Mouse (Mus musculus): ENCODE measurements around the gene Spdya. TPM values are rescaled to one million over a fixed set of nuclear protein-coding genes. Genes with fewer than 3 reads are reported as not detected.

Gene Spdya
- under 1 TPM; 0.02 to 0.81 TPM for polyA plus RNA-seq (2012; fragmentation: generic; extraction: Trizol)

DNA sequence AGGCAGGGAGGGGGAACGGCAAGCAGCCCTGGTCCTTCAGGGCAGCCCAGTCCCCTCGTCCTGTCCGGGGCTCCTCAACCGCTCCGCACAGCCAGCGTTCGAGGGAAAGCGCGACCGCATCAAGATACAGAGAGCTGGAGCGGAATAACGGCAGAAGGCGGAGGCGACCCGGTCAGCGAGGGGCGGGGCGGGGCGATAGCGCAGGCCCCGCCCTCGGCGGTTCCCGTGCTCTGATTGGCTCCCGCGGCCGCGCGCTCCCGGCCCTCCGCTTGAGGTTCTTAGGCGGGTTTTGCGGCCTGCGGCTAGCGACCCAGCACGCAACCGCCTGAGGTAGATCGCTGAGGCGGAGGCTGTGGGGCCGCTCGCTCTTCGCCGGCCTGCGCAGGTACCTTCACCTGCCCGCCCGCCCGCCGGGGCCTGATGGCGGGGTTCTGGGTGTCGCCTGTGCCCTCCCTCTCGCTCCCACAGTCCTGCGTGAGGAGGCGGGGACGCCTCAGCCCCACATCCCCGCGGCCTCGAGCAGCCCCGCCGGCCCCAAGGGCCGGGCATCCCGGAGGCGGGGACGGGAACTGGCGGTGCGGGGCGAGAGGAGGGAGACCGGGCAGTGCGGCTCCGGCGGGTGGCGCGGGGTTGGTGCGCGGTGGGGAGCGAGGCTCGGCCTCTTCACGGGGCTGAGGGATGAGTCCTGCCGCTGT, at the start of gene Spdya:
Gene Spdya (plus strand): TSS at position 305 of the 695 bp plus-strand sequence.

DNA sequence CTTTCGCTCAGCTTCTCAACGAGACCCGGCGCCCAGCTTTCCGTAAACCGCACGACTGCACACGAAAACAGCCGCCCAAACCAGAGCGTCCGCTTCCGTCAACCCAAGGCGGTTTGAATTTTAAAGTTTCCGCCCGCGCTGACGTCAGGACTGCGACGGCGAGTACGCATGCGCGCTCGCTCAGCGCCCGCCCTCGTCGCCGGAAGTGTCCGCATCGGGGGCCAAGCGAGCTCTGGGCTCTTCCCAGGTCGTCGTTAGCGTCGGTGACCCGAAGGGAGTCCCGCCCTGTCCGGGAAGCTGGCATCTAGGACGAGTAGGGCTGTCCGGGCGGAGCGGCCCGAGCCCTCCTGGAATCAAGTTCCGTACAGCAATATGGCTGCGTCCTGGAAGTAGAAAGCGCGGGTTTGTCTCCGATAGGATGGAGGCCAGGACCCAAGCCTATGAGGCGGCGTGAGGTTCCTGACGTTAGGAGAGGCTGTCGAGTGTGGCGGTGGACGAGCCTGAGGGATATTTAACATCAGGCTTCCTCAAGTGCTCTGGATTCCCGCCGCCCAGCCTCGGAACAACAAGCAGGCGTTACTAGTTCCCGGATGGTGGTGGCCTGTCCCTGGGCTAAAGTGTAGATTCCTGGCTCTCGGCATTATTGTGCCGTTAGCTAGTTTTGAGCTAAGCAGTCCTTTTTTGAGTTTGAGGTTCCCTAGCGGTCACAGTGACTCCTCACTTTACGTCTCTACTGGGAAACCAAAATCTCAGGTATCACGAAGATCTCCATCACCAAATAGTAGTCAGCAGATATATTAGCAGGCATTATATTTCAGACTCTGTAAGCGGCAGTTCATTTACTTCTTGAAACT, 24.9 kb upstream of the Spdya start, which contains the start of gene Ndc80:
Gene Ndc80 (minus strand): TSS at position 147 of the 854 bp plus-strand sequence.

GRCm38 (mm10) chr17:71615638-71616318, 63.9 kb downstream of the Spdya start, which contains the start of gene Wdr43:
Gene Wdr43, plus strand, starts transcription at chr17:71615895.

Other genes with a start within 250 kb of the Spdya start
- gene Emilin2, start 240.1 kb upstream of the Spdya start, polyA plus RNA-seq (2012; fragmentation: generic; extraction: Trizol), result 10 to 100 TPM in 1 of 2 experiments, 1 to 10 TPM in 1; 5.5 to 25.9 TPM
- gene Gm4707, start 92.1 kb upstream of the Spdya start, polyA plus RNA-seq (2012; fragmentation: generic; extraction: Trizol), result 1 to 10 TPM in 1 of 2 experiments, under 1 TPM in 1; 0.08 to 1.5 TPM
- gene Smchd1, start 76.7 kb upstream of the Spdya start, polyA plus RNA-seq (2012; fragmentation: generic; extraction: Trizol), result 1 to 10 TPM; 1.9 to 9.1 TPM
- 10 to 100 TPM in 1 of 2 experiments, 1 to 10 TPM in 1; 1.5 to 12.9 TPM for gene Ndc80, start 25.2 kb upstream of the Spdya start, polyA plus RNA-seq (2012; fragmentation: generic; extraction: Trizol)
- 10 to 100 TPM in 1 of 2 experiments, 1 to 10 TPM in 1; 6.6 to 10.3 TPM for gene Wdr43, start 63.8 kb downstream of the Spdya start, polyA plus RNA-seq (2012; fragmentation: generic; extraction: Trizol)
- gene Togaram2, start 121.2 kb downstream of the Spdya start, polyA plus RNA-seq (2012; fragmentation: generic; extraction: Trizol), result under 1 TPM; 0.05 to 0.25 TPM
- gene Pcare, start 200.8 kb downstream of the Spdya start, polyA plus RNA-seq (2012; fragmentation: generic; extraction: Trizol), result under 1 TPM in 1 of 2 experiments, not detected in 1; 0.01 TPM
- gene Clip4, start 216.4 kb downstream of the Spdya start, polyA plus RNA-seq (2012; fragmentation: generic; extraction: Trizol), result 1 to 10 TPM; 1.7 to 7.5 TPM

All from C3H10T1/2 (cell line).